Mouse (Mus musculus): ENCODE data around the gene Ly9. TPM values are rescaled to one million over a fixed set of nuclear protein-coding genes. Genes with fewer than 3 reads are reported as not detected.

The Ly9 gene
- total RNA-seq, 2 experiments from 2014 or later = not detected

DNA sequence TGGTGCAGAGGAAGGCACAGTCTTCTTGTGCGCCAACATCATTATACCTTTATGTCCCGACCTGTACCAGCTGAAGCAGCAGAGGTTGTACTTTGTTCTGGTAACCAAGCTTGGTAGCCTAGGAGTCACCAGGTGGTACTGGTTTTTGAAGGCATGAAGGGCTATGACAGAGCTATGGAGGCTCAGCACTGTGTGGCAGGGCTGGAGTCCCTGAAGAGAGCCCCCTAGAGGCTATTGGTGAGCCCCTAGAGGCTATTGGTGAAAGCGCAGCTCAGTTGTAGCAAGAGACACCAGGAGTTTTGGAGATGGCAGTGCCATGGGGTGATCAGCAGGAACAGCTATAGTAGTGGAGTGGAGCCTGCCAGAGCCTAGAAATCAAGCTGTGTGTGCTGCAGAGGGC, 43.0 kb downstream of the Ly9 start:
- Histone ChIP-seq H3K4me3 (no peak overlapping the region), H3K27ac (no peak overlapping the region)
- peak; percentile 73 for TF ChIP-seq CTCF (conservative IDR thresholded peaks at IDR 0.05)
- DNase-seq (ENCODE audit: low spot score in 2 of 2) = no peak

DNA sequence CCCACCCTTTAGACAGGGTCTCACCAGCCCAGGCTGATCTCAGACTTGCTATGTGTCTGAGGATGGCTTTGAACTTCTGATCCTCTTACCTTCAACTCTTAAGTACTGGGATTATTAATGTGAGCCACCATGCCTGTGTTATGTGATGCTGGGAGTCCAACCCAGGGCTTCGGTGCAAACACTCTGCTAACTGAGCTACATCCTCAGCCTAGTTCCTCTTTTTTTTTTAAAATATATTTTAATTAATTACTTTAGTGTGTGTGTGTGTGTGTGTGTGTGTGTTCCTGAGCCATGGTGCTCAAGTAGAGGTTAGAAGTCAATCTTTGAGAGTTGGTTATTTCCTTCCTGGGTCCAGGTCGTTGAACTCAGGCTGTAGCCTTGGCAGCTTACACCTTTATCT, 44.2 kb downstream of the Ly9 start:
- no peak for TF ChIP-seq CTCF (conservative IDR thresholded peaks at IDR 0.05)
- no peak for DNase-seq (ENCODE audit: low spot score in 2 of 2)

DNA sequence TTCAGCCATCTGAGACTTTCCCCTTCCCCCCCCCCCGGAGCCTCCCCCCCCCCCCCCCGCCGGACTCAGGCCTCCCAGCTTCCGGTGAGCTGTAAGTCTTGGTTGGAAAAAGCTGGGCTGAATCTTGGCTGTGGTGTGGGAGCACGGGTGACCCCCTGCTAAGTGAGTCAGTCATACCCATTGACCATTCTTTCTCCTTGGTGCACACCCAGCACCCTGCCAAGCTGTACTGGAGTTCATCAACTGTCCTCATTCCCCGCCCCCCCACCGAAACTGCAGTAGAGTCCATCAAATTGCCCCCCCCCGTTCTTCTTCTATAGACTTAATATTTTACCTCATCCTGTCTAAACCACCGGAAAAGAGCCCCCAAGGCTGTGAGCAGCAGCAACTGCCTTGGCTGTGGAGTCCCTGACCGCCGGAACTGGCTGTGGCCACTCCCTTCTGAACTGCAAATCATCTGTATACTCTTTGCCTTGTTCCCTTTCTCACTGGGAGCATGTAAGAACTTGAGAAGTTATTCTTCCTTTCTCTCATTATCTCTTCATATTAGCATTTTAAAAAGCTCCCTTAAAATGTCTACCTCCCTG, 45.5 kb downstream of the Ly9 start:
- Histone ChIP-seq H3K27ac (no peak overlapping the region), H3K4me3 (no peak overlapping the region)
- no peak for TF ChIP-seq CTCF (conservative IDR thresholded peaks at IDR 0.05)
- DNase-seq (ENCODE audit: low spot score in 2 of 2) = no peak

More for the DNA sequence above, 44.2 kb downstream of the Ly9 start:
- no peak overlapping the region for H3K4me3 ChIP-seq
- H3K27ac ChIP-seq = no peak overlapping the region

DNA sequence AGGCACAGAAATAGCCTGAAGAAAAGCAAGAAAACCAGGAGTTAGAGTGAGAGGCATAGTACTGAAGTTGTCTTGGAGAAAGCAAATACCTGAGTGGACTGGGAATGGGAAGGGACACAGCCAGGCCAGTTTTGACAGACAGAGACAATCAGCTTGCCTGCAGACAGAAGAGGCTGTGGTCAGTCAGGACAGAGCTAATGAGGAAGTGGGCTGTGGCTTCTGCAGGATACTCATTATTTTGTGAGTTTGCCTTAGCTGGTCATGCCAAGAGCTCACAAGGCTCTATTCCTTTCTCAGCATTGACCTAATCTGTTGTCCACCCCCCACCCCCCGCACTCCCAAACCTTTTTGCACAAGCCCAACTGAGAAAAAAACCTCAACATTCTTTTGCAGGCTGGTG, 46.0 kb downstream of the Ly9 start:
- no peak overlapping the region for H3K4me3 ChIP-seq
- H3K27ac ChIP-seq = no peak overlapping the region
- no peak for DNase-seq (ENCODE audit: low spot score in 2 of 2)
- TF ChIP-seq CTCF (conservative IDR thresholded peaks at IDR 0.05) = no peak

DNA sequence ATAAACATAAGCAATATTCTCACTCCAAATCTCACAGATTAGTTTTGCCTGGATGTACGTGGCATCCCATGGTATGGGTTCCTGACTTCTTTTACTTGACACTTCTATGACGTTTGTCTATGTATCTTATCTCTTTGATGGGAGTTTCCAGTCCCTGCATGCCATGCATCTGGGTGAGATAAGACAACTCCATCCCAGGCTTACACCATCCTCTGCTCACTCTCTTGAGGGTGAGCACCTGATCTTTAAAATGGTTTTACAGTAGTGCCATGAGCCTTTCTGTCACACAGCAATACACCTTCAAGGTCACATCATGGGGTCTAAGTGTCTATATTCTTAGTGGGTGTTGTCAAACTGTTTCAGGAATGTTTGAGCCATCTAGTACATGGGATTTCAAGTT, 46.9 kb downstream of the Ly9 start:
- no peak for TF ChIP-seq CTCF (conservative IDR thresholded peaks at IDR 0.05)
- H3K27ac ChIP-seq = no peak overlapping the region

DNA sequence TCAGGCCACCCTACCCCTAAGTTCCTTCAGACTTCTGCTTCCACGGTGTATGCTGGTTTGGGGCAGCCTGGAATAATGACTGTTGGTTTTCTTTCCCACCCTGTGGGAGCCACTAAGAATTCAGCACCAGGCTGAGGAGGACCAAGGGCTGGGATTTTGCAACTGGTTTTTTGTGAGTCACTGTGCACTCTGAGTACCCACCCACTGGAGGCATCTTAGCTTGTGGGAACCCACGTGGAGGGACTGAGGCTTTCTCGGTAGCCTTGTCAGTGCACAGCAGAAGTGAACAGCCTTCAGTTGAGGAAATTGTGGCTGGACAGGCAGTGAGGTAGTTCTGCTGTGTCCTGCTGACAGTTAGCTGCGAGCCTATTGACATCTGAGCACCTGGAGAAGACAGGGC, 48.3 kb downstream of the Ly9 start, which contains the start of gene Cd244a:
Gene Cd244a, plus strand, starts transcription at position 296 of the 400 bp plus-strand sequence.
- no peak for TF ChIP-seq CTCF (conservative IDR thresholded peaks at IDR 0.05)
- H3K27ac ChIP-seq = no peak within 1 kb of the TSS
- no peak for DNase-seq (ENCODE audit: low spot score in 2 of 2)
- H3K4me3 ChIP-seq = no peak within 1 kb of the TSS

More for the DNA sequence above, 46.9 kb downstream of the Ly9 start:
- DNase-seq (ENCODE audit: low spot score in 2 of 2) = no peak
- no peak overlapping the region for H3K4me3 ChIP-seq

DNA sequence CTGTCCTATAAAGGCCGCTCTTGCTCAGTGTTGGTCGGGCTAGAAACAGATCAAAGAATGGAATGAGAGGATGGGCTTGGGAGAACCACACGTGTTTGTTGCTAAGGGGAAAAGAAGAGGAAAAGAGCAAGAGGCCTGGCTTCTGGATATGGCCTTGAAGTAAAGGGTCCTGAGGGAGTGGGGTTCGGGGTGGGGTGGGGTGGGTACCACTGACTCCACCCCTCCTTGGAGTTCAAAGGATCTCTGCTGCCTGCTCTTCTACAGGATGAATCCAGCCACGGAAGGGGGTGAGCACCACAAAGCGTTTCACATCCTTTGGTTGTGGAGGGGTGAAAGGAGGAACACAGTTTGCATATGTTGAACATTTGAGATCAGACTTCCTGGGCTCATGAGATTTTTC, 48.8 kb downstream of the Ly9 start:
- TF ChIP-seq CTCF (conservative IDR thresholded peaks at IDR 0.05) = no peak
- no peak for DNase-seq (ENCODE audit: low spot score in 2 of 2)
- Histone ChIP-seq H3K27ac (no peak overlapping the region), H3K4me3 (no peak overlapping the region)

DNA sequence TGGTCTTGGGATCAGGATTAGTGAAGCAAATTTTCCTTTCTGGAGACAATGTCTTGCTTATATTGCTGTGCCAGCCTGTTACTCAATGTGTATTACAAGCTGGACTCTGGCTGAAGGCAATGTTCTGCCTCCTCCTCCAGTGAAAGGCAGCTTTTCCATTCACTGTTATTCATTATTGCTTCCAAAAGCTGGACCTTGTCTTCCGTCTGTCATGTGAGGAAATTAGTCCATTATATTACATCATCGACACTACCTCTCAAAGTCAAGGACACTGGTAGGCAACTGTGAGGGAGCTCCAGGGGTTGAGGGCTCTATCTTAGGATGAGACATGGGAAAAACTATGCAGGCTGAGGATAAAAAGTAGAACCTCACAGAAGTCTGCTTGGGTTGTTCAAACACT, 50.8 kb downstream of the Ly9 start:
- H3K27ac ChIP-seq = no peak overlapping the region
- DNase-seq (ENCODE audit: low spot score in 2 of 2) = no peak
- TF ChIP-seq CTCF (conservative IDR thresholded peaks at IDR 0.05) = no peak
- no peak overlapping the region for H3K4me3 ChIP-seq

DNA sequence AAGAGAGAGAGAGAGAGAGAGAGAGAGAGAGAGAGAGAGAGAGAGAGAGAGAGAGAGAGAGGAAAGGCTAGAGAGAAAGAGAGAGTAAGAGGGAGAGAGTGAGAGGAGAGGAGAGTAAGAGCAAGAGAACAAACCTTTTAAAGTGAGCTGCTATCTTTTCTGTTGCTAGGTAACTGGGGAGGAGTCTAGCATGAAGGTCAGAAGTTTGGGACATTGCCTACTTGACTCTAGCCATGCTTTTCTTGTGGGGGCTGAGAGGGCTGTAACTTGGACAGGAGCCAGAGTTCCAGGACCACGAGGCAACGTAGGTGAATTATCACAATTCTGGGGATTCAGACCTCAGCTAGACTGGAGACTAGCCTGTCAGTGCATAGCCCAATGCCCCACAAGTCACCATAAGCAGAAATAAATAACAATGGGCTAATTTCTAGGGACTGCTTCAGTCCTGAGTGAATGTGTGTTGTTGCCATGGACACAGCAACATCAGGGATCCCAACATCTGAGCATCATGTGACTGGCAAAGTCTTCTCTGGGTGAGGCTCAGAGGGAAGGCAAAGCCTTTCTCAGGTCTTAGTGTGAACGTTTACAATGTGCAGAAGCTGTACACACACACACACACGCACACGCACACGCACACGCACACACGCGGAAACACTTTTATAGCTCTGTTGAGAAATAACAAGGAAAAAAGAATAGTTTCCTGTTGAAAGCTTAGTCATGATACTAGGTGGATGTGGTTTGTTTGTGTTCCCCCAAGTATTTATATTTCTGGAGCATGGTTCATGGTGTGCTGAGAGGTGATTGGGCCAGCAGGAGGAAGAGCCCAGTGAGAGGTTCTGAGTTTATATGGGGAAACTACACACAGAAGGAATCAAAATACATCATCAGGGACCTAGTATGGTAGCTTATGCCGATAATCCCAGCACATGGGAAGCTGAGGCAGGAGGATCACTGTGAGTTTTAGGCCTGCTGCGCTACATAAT, 53.6 kb downstream of the Ly9 start:
- no peak for DNase-seq (ENCODE audit: low spot score in 2 of 2)
- Histone ChIP-seq H3K27ac (no peak overlapping the region), H3K4me3 (no peak overlapping the region)
- no peak for TF ChIP-seq CTCF (conservative IDR thresholded peaks at IDR 0.05)

DNA sequence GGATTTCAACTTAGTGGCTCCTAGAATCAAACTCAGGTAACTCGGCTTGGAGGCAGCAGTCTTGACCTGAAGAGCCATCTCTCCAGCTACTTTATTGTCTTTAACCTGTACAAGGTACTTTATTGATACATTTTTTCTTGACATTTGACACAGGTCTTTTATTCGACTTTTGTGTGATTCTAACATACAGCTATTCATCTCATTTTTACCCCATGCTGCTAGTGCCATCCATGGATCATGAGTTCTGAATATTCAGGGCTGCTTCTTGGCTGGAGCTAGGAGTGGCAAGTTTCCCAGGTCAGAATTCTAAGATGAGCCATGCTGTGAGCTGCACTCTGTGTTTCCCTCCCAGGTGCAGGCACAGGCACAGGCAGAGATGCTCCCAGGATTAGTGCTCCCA, 55.0 kb downstream of the Ly9 start:
- DNase-seq (ENCODE audit: low spot score in 2 of 2) = no peak
- Histone ChIP-seq H3K27ac (no peak overlapping the region), H3K4me3 (no peak overlapping the region)
- no peak for TF ChIP-seq CTCF (conservative IDR thresholded peaks at IDR 0.05)

DNA sequence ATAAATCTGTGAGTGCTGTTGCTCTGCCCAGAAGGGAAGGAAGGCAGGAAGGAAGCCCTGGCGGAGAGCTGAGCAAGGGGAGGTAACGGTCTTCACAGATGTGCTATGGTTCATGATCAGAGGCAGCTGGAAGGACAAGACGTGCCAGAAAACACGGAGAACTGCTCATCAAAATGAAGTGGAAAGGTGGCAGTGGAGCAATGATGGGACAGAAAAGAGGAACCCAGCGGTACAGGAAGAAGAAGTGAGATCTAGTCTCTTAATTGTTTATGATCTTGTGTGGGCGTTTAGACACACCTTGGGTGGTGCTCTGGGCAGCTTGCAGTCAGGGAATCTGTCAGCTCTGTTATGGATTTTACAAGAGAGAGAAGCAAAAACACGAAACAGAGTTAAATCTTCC, 55.9 kb downstream of the Ly9 start:
- Histone ChIP-seq H3K4me3 (no peak overlapping the region), H3K27ac (no peak overlapping the region)
- TF ChIP-seq CTCF (conservative IDR thresholded peaks at IDR 0.05) = no peak
- DNase-seq (ENCODE audit: low spot score in 2 of 2) = no peak

DNA sequence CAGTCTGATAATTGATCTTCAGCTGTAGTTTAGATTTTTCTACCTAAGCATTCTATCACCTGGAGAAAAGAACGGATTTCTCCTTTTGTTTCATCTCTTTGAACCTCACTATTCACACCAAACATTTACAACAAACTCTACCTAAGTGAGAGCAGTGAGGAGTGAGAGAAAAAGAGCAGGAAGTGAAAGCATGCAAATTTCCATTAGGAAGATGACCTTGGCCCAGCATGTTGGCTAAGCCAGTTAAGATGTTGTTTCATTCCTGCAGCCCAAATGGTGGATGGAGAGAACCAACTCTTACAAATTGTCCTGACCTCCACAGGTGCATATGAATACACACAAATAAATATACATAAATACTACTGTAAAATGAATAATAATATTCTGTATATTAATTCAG, 66.5 kb downstream of the Ly9 start:
- Histone ChIP-seq H3K4me3 (no peak overlapping the region), H3K27ac (no peak overlapping the region)
- no peak for DNase-seq (ENCODE audit: low spot score in 2 of 2)
- TF ChIP-seq CTCF (conservative IDR thresholded peaks at IDR 0.05) = no peak

Small RNAs within 50 kb of the gene (microRNA-seq; reads per million reads assigned to microRNA genes)
- 0 reads per million in 2 experiments for gene Mir7683

Other genes with a start within 250 kb of the Ly9 start
- 1 to 10 TPM; 7.7 to 8.7 TPM for gene Klhdc9, start 246.6 kb downstream of the Ly9 start, total RNA-seq (2021)
- gene Nectin4, start 237.3 kb downstream of the Ly9 start, total RNA-seq (2021) = 1 to 10 TPM; 5.1 to 6.1 TPM
- gene Arhgap30, start 218.5 kb downstream of the Ly9 start, total RNA-seq (2021) = 1 to 10 TPM; 1.9 to 2.2 TPM
- 100 to 1,000 TPM; 126 to 128 TPM for gene Usf1, start 196.1 kb downstream of the Ly9 start, total RNA-seq (2021)
- gene Tstd1, start 188.5 kb downstream of the Ly9 start, total RNA-seq (2021) = 1 to 10 TPM; 4.1 to 5.6 TPM
- 1 to 10 TPM; 5.7 to 6.9 TPM for gene F11r, start 169.9 kb downstream of the Ly9 start, total RNA-seq (2021)
- 1 to 10 TPM; 6.2 to 7.2 TPM for gene Alyref2, start 103.9 kb downstream of the Ly9 start, total RNA-seq (2021)
- not detected for gene Itln1, start 72.1 kb downstream of the Ly9 start, total RNA-seq (2021)
- not detected for gene Cd244a, start 48.2 kb downstream of the Ly9 start, total RNA-seq (2021)
- not detected for gene Slamf7, start 45.6 kb upstream of the Ly9 start, total RNA-seq (2021)
- not detected for gene Cd48, start 74.6 kb upstream of the Ly9 start, total RNA-seq (2021)
- gene Slamf1, start 159.7 kb upstream of the Ly9 start, total RNA-seq (2021) = under 1 TPM; 0.10 TPM
- 1 to 10 TPM; 1.9 to 2.1 TPM for gene Cd84, start 232.3 kb upstream of the Ly9 start, total RNA-seq (2021)